Mouse (Mus musculus) layer of hippocampus, postnatal 36 days (tissue): ENCODE measurements around the gene Fbxo46. TPM values are rescaled to one million over a fixed set of nuclear protein-coding genes. Genes with fewer than 3 reads are reported as not detected.
A peak's percentile ranks its signal among the peaks of the same experiment; 100 is the strongest.
"Not testable (repeated sequence)": the region's sequence is repeated elsewhere in the genome, so short reads cannot be mapped to it uniquely, and the experiment has no call there.

Experiments
- DNase-seq, 2 experiments: peaks; one replicate each; pipeline ENCODE4 v3.0.0; 2022
- total RNA-seq, 2 experiments: library from RNA; stranded (reverse); gene quantifications; 2 replicates each; pipeline ENCODE4 v1.2.3; 2021

The Fbxo46 gene
- total RNA-seq, 2 experiments from 2014 or later = 14.2 to 14.3 TPM

DNA sequence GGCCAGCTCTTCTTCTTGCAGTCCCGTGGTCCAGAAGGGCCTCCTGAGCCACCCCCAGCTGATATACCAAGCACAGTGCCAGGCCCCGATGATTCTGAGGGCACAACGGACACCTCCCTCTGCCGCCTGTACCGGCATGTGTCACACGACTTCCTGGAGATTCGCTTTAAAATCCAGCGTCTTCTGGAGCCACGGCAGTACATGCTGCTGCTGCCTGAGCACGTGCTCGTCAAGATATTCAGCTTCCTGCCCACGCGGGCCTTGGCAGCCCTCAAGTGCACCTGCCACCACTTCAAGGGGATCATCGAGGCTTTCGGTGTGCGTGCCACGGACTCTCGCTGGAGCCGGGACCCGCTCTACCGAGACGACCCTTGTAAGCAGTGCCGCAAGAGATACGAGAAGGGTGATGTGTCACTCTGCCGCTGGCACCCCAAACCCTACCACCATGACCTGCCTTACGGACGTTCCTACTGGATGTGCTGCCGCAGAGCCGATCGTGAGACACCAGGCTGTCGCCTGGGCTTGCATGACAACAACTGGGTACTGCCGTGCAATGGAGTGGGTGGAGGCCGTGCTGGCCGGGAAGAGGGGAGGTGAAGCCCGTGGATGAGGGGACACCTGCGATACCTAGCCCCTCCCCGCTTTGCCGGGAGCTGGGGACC lies 17.1 kb downstream of the Fbxo46 start:
- DNase-seq = peak in 1 of 2 experiments; percentile 36

DNA sequence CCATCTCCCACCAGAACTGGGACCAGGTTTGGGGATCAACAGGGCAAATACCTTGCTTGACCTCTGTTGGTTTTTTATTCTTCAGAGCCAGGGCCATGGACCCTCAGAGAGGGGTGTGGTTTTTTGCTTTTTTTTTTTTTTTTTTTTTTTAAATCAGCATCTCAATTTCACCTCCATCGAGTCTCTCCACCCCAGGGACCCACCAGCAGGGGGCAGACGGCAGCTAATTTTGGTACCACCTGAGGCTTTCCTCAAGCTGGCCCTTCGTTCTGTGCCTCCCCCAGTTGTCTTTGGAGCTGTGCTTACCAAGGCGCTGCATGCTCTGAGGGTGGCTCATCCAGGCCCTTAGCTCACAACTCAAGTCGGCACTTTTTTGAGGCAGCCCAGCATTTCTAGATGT lies 17.7 kb downstream of the Fbxo46 start:
- DNase-seq = peak; percentile 40 to 60

DNA sequence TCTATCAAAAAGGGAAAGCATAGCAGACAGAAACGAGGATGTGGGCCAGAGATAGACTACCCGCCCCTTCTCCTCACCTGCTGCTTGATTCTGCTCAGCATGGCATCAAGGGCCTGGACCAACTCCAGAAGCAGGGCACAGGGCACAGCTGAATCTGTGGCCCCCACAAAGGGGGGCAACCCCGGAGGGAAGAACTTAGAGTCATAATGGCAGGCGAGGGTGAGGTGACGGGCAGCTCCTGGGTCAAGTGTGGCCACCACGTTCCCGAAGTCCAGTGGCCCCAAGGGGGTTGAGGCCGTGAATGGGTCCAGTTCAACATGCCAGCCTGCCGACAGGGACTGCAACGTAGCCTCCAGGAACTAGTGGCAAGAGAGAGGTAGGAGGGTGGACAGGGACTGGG lies 27.1 kb downstream of the Fbxo46 start:
- no peak for DNase-seq

DNA sequence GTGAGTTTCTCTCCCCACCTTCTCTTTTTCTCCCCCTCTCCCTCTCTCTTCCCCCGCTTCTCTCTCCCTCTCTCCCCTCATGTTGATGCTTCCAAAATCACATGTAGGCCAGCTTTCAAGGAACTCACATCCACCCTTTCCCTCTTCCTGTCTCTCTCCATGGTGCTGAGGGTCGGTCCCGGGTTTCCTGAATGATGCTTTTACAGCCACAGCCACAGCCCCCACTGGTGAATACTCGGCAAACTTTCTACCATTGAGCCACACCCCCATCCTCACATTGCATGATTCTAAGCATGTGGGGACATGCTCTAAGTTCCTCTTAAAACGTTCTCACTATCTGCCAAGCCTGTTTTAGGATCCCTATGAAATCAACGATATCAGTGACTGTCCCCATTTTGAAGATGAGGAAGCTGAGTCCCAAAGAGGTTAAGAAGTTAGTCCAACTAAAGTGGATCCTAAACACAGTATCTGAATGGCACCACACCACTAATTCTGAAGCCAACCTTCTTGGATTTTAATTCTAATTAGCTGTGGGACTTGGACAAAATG lies 27.9 kb downstream of the Fbxo46 start:
- no peak for DNase-seq

DNA sequence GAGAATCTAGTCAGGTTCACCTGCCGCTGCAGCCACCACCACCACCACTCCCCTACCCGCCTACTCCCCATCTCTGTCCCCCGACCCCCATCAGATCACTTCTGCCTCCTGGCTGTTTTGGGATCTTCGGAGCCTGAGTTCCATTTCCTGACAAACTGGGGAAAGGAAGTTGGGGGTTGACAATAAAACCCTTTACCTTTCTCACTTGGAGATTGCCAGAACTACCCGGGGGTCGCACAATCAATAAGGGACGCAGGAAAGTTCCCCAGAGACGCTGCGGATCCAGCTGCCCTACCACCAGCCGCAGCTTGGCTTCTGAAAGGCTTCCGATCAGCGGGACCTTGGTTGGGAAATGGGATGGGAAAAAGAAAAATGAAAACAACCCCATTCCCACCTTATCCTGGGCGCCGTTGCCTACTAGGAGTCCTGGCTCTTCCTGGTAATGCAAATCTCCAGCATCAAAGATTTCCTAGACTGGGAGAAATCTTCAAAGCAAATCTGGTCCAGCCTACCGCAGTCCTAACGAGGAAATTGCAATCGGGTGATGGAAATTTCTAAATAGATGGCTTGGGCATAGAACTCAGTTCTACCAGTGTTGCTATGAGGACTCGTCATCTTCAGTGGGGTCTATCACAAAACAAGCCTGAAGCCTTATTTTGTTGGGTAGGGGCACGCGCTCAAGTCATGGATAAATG lies 28.7 kb downstream of the Fbxo46 start:
- DNase-seq = no peak

DNA sequence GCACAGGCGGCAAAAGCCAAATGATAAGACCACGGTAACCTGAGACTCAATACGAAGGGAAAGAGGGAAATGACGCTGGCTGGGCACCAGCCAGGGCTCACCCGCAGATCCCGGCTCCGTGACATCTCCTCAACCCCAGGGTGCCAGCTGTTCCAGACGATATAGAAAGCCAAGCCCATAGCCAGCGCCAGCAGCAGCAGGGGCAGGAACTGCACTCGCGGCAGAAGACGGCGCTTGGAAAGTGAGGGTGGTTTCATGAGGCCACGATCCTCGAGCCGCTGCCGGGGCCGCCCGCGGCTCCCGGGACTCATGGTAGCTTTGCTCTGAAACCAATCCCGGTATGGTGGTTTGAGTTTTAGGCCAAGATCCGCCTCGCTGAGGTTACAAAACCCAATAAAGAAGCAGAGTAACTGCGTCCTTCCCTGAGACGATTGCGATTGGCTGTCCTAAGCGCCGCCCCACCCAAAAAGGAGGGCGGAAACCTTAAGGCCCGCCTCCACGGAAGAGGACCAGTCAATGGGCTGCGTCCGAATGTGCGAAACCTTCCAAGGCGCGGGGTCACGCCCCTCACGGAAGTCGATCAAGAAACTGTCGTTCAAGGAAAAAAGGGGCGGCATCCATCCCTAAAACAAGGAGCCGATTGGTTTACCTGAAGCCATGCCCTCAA lies 29.3 kb downstream of the Fbxo46 start, which contains the start of gene Qpctl:
Gene Qpctl, minus strand, starts transcription at position 417 of the 667 bp plus-strand sequence.
- DNase-seq = peak; percentile 97 to 98

DNA sequence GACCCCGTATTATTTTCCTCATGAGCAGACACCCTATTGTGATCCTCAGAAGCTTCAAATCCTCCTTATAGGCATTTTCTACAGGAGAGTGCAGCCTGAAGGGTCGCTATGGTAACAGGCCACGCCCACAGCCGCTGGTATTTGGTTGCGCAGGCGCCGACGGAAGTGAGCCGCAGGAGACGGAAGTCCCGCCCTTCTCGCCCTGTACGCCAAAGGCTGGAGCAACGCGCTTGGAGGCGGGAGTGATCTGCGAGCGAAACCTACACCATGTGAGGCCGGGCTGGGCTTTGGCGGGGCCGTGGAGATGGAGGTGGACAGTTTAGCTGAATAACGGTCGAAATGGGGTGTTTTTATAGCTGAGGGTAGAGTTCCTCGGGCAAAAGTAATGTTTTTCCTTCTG lies 30.0 kb downstream of the Fbxo46 start, which contains the start of gene Snrpd2:
Gene Snrpd2, plus strand, starts transcription at position 97 of the 400 bp plus-strand sequence.
- peak; percentile 93 for DNase-seq

DNA sequence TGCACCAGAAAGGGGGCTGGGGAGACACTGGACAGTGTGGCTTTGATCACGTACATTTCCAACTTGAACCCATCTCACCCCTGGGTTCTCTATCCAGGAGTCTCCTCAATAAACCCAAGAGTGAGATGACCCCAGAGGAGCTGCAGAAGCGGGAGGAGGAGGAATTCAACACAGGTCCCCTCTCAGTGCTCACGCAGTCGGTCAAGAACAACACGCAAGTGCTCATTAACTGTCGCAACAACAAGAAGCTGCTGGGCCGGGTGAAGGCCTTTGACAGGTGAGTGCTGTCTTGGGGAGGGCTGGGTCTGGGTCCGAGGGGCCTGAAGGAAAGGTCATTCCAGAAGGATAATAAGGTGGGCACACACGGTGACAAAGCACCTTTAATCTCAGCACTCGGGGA lies 31.5 kb downstream of the Fbxo46 start:
- not testable (repeated sequence) for DNase-seq

DNA sequence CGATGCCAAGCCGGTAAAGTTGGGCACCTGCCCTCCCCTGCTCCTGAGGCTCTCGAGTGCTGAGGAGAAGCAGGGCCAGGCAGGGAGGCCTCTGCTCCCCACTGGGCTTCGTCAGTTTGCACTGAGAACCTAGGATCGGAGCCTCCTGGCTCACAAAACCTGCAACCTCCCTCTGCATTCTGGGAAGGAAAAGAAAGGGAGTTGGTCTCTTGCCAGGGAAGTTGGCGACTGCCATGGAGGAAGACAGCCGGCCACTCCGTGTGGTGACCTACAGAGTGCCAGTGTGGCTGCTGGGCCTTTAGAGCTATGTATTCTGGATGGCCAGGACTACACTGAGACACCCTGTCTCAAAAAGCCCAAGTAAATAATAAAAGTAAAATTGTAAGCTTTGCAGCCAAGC lies 35.1 kb downstream of the Fbxo46 start:
- DNase-seq = no peak

DNA sequence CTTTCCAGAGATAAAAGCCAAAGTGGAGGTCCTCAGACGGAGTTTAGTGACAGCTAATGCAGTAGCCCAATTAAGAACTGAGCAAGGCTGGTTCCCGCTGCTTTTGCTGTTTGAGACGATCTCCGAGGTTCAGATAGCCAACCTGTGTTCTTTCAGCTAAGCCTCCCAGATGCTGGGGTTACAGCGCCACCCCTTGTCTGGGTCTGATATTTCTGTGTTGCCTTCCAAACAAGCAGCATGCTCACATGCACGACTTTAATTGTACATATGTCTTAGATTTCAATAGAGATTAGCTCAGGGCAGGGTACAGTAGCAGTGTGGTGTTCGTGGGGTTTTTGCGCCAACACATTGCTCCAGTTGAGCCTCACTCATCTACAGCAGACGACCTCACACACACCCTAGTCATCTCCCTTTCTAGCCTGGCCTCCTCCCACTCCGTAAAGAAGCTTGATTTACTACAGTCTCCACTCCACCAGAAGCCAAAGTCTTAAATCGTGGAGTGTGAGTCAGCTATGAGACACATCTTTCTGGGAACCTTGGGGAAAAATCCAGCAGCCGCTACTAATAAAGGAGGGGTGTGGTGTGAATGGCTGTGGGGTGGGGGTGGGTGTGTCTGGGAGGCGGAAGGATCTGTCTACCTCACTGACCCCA lies 36.3 kb downstream of the Fbxo46 start:
- DNase-seq = no peak

DNA sequence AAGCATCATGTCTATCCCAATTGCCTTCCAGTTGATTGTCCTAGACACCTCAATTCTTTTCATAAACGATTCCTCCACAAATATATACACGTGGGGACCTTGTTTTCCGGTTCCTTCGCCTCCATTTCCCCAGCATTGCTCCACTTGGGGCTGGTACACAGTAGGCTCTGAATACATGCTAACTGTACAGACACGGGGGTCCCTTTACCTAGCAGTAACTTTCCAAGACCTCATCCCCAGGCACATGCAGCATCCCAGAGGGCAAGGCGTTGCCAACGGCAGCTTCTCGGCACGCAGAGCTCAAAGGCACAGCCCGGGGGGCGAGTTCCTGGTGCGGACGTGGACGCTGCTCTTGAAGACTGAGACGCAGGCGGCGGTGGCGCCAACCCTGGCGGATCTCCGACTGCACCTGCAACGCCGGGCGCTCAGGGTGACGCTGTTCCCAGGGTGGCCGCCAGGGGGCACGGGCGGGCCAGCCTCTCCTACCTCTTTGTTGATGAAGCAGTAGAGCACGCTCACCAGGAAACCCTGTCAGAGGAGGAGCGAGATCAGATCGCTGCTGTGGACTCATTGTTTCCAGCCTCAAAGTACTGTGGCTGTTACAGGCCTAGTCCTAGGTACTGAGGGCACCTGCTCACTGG lies 37.6 kb downstream of the Fbxo46 start:
- DNase-seq = peak; percentile 90 to 92

DNA sequence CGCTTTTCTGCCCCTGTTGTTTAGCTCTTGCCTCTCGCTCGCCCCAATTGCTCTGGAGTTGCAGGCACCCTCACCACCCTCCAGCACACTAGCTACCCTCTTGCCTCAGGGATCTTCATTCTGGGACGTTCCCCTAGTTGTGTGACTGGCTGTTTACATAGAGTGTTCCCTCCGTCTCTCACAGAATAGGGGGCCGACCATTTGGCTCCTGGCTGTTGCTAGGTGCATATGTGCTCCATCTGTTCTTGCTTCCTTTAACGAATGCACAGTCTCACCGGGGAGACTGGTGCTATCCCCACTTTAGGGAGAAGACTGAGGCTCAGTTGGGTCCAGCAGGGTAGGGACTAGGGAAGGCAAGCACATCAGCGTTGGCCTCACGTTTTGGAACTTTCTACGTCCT lies 38.9 kb downstream of the Fbxo46 start:
- no peak for DNase-seq

DNA sequence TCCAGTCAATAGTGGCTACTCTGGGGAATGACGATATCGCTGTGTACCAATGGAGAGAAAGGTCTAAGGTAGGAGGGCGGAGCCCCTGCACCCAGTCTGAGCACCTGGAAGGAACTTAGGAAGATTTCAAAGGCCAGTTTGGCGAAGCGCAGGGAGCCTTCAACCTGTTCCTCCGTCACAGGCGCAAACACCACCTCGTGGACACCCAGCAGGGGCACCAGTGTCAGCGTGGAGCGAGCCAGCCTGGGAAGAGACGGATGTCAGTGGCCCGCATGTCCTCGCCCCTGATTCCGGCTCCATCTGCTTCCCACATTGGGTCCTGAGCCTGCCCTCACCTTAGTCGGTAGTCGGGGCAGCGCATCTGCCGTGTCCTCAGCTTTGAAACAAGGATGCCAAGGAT lies 39.8 kb downstream of the Fbxo46 start:
- no peak for DNase-seq

DNA sequence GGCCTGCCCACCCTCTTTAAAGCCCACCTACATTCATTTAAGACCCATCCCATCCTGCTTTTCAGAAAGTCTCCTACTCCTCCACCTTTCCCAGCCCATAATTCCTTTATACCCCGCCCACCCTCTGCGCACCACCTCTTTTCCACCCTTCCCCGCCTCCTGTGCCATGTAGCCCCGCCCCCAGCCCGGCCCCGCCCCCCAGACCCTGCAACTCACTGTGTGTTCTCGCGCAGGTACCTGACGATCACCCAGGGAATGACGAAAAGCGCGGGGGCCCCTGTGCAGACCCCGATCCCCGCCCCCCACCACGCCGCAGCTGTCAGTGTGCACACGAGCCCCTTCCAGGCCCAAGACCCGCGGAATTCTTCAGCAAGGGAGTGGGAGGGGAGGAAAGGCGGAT lies 40.5 kb downstream of the Fbxo46 start:
- DNase-seq = no peak

DNA sequence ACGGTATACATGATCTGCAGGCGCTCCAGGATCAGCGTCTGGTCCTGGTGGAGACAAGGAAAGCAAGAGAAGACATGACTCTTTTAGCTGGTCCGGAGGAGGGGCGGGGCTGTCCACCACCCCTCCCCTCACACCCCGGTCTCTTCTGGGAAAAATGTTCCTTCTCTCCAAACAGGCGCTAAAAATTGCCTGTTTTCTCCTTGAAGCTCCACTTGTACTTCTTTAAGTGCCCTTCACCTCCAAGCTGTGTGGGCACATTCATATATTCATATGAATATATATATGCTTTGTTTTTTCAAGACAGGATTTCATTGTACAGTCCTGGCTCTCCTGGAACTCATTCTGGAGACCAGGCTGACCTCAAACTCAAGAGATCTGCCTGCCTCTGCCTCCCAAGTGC lies 43.3 kb downstream of the Fbxo46 start:
- no peak for DNase-seq

DNA sequence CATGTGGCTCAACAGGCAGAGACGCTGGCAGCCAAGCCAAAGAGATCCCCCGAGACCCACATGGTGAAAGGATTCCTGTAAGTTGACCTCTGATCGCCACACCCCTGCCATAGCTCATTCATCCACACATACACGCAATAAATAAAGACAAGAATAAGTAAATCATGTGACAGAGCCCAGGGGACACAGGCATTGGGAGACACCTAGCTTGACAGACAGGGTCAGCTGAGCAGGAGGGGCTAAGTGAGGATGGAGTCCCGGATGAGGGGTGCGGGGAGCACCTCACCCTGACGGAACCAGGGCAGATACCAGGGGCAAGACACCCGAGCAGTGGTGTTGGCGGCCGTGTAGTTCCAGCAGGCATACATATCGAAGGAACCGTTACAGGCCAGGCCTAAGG lies 44.1 kb downstream of the Fbxo46 start:
- DNase-seq = no peak

DNA sequence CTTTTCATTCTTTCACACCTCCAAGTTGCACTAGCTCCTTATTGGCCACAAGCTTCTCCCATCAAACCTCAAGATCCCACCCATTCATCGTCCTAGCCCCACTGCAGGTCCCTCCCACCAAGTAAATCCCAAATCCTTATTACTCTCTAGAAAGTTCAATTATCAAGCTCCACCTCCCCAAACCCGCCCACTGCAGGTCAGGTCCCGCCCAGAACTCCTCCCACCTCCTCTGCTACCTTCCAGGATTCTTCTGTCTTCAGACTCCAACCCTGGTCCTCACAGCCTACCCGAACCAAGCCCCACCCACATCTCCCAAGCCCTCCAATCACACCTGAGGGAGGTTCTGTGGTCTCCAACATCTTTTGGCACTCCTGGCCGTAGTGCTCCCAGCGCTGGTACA lies 44.5 kb downstream of the Fbxo46 start:
- DNase-seq = no peak

DNA sequence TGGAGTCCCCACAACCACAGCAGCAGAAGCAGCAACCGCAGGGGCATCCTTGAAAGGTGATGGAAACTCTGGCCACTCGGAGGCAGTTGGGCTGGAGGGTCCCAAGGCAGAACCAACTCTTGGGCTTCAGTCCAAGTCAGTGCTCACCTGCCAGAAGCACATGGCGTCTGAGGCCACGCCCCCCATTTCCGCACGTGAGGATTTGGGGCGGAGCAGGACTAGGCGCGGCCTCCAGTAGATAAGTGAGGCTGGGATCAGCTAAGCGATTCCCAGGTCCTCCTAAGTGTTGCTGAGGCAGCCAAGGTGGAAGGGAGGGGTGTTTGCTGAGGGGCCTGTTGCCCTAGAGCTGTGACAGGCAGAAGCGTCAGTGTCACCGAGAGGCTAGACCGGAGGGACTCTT lies 45.3 kb downstream of the Fbxo46 start:
- no peak for DNase-seq

DNA sequence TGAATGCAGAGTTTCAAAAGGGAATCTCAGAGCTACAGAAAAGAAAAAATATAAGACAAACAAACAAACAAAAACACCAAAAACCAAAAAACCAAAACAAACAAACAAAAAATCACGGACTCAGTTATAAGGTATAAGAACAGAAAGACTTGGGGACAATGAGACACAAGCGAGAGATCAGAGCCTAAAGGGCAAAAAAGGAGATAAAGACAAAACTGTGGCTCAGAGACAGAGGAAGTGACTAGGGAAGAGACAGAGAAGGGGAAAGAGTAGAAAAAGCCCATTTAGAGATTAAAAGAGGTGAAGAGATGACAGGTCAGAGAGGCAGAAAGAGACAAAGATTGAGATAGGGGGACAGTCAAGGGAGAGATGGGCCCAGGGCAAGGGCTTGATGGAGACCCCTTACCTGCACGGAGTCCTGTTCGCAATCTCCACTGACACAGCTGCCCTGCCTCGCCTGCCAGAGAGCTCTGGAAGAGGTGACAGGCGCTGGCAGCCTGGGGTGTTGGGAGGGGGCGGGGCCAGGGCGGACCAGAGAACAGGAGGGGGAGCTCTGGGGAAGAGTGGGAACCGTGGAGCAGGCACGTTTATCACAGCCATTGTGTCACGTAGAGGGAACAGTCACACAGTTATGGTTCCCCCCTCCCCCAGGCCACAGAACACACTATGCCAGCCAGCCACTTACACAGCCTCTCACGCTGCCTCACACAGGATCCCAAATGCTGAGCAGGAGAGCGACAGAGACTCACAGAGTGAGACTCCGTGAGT lies 46.2 kb downstream of the Fbxo46 start, which contains the start of gene Gipr:
Gene Gipr, minus strand, starts transcription at position 472 of the 768 bp plus-strand sequence.
- DNase-seq = no peak

DNA sequence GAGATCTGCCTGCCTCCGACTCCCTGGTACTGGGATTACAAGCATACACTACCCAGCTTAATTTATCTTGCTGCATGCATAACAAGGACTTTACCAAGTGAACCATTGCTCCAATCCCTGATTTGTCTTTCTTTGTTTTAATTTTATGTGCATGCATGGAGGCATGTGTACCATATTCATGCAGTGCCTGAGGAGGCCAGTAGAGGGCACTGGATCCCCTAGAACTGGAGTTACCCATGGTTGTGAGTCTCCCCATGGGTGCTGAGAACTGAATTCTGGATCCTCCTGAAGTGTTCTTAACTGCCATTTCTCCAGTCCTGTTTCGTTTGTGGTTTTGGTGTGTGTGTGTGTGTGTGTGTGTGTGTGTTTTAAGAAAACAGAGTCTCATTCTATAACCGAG lies 47.3 kb downstream of the Fbxo46 start:
- no peak for DNase-seq

DNA sequence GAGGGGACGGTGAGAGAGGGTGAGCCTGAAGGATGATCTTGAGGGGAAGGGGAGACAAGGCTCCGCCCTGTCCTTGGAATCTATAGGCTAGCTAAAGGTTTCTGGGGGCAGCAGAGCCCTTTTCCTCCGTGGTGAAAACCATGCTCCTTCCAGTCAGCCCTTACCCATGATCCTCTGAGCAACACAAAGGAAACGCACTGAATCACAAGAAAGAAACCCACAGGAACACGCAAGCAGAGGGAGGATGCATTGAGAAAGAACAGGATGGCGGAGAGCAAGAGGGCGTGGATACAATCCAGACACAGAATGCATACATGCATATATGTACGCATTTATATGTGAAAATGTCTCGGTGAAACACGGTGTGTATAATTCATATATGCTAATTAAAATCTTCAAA lies 49.8 kb downstream of the Fbxo46 start:
- no peak for DNase-seq
